Mouse (Mus musculus) left cerebral cortex, adult 2 months (tissue): ENCODE measurements around the gene Cbarp. TPM values are rescaled to one million over a fixed set of nuclear protein-coding genes. Genes with fewer than 3 reads are reported as not detected.

ENCODE experiments used
- DNase-seq, 2 experiments: peaks; one replicate each; pipeline ENCODE4 v3.0.0; 2021 to 2022; ENCODE audit warnings: low spot score in 2 of 2, mixed read lengths in 1 of 2; ENCODE audit errors: extremely low spot score in 1 of 2
- H3K27ac ChIP-seq: fragments of 200-600 bp; 2 replicates; pipeline ENCODE4 v1.8.1; 2022
- H3K4me3 ChIP-seq: fragments of 200-600 bp; 2 replicates; pipeline ENCODE4 v1.8.1; 2022
- CTCF ChIP-seq: fragments of 200-600 bp; IDR thresholded peaks from 2 replicates; pipeline ENCODE4 v1.8.1; 2022; ENCODE audit warnings: antibody characterized with exemption, mild to moderate bottlenecking, moderate library complexity
- intact Hi-C: fragments of 180-260 bp; cut with DNase I; formaldehyde crosslinking; loops from one replicate; pipeline ENCODE4 v1.15.1; 2025
- total RNA-seq, 2 experiments: library from RNA; stranded (reverse); gene quantifications; 2 replicates each; pipeline ENCODE4 v1.2.3; 2021

The Cbarp gene
- total RNA-seq, 2 experiments from 2014 or later = 431 to 456 TPM

DNA sequence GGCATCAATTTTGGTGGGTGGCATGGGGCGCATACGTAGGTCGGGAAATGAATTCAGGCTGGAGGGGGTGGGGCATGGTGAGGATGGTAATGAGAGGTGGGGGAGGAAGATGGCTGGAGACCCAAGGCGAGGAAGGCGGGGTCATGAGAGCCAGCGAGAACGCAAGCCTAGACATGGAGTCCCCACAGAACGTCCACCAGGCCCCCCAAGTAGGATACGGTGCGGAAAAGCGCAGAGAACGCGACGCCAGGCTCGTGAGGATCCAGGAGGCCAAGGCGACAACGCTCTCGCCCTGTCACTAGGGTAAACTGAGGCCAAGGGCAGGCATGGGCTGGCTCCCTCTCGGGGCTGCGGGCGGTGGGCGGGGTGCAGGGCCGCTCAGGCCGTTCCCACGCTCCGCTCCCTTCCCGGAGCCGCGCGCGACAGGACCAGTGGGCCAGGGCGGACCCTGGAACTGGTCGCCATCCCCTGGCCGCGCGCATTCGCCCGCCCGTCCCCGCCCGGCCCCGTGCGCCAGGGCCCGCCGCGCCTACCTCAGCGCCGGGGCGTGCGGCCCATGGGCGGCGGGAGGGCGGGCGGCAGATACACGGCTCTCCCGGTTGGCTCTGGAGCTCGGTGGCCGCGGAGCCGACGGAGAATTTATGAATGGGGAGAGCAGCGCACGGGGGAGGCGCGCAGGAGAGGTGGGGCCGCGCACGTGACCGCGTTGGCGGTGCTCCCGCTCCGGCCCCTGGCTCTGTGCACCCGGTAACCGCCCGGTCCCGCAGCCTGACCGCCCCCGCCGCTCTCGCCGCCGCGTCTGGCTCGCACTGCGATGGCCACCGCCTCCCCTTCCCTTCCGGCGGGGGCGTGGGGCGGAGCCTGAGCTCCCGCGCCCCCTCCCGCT, 1.8 kb downstream of the Cbarp start, which contains the start of gene Atp5d:
TSS of gene Atp5d (plus strand) at position 80 of the 886 bp plus-strand sequence.
- DNase-seq = peak; percentile 84
- Histone ChIP-seq H3K27ac (peak within 1 kb of the TSS; percentile 99), H3K4me3 (peak within 1 kb of the TSS; percentile 73)
- intact Hi-C loops = loop anchor here (1.0 kb wide), 1 partner anchor 21 kb away; no protein-coding TSS in a partner anchor
- no peak for TF ChIP-seq CTCF

DNA sequence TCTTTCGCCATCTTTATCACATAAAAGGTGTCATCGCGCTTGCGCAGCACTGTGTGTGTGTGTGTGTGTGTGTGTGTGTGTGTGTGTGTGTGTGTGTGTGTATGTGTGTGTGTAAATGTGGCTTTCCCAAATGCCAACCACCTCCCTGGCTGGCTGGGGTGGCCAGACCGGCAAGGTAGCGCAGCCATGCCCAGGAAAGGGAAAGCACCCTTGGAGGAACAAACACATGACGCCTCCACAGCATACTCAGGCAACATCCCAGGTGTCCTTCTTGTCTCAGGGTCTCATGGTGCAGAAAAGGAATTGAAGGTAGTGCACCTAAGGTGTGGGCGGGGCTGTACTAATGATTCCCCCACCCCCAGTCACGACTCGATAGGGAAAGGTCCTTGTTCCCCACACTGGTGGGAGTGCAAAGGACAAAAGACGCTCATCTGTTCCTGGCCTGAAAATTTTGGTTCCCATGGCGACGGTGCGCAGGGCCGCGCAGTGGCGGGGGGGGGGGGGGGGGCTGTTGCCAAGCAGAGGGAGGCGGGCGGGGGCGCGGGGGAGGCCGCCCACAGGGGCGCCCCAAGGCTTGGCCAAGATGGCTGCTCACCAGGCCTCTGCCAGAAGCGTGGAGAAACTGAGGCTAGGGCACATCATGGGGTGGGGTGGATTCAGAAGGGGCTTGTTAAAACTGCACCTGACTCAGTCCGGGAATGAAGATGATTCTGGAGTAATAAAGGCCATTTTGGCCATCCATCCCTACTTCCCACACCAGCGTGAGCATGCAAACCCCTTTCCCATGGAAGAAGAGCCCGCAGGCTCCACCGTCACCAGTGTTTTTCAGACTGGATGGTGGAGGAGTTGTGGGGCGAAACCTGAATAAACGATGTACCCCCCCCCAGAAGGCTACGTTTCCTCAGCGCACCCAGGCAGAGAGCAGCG, 2.7 kb downstream of the Cbarp start:
- TF ChIP-seq CTCF = no peak
- intact Hi-C loops = no loop called here
- peak; percentile 58 to 62 for DNase-seq
- Histone ChIP-seq H3K27ac (peak overlapping the region; percentile 99), H3K4me3 (peak overlapping the region; percentile 73)

DNA sequence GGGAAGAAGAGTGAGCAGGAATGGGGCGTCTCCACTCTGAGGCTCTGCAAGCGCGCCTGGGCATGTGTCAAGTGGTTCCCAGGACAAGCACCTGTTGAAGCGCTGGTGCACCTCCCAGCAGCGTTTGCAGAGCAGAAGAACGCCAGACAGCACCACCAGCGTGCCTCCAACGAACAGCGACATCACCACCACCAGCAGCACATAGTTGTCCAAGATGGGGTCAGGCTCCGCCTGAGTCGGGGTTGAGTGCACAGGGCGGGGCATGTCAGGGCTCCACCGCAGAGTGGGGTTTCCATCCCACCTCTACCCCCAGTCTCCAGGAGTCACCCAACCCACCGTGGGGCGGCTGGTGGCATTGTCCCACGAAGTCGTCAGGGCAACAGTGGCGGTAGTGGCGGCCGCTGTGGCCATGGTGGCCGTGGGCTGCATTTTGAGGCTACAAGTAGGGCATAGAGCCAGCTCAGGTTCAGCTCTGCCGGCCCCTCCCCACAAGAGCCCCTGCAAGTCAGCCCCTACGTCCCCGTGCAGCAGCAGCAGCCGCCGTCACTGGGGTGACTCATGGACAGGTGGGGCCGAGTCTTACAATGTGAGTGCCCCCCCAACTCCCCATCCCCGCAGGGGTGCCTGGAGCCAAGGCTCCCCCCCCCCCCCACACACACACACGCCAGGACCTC, 3.5 kb downstream of the Cbarp start:
- Histone ChIP-seq H3K27ac (peak overlapping the region; percentile 93), H3K4me3 (peak overlapping the region; percentile 52)
- peak; percentile 70 to 74 for DNase-seq
- TF ChIP-seq CTCF = no peak
- intact Hi-C loops = no loop called here

DNA sequence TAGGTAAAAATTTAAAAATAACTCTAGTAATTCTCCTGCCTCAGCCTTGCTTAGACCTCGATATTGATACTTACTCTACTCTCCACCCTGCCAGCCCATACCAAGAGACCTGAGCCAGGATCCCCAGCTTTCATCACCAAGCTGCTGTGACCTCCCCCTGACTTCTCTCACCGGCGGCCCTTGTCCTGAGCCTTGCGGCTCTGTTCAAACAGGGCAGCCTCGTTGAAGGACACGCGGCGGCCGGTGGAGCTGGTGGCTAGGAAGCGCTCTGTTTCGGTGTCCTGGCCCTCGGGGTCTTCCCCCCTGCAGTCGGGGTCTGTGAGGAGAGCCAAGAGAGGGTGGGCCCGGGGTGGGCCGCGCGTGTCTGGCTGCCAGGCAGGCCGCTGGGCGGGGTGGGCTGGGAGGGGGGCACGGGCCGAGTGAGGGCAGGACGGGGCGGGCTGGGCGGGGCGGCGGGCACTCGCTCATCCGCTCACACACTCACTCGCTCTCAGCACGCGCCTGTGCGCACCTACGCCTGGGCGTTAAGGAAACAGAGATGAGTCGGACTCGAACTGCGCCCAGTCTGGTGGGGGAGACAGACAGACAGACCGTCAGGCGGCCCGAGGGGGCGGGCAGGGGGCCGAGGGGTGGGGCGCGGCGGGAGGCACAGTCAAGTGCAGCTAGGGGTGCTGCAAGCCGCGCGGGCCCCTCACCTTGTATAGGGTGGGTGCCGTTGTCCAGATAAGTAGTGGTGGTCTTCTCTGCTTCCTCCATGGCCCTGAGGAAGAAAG, 4.3 kb downstream of the Cbarp start:
- intact Hi-C loops = no loop called here
- no peak for DNase-seq
- Histone ChIP-seq H3K4me3 (peak overlapping the region; percentile 52), H3K27ac (peak overlapping the region; percentile 93)
- no peak for TF ChIP-seq CTCF

DNA sequence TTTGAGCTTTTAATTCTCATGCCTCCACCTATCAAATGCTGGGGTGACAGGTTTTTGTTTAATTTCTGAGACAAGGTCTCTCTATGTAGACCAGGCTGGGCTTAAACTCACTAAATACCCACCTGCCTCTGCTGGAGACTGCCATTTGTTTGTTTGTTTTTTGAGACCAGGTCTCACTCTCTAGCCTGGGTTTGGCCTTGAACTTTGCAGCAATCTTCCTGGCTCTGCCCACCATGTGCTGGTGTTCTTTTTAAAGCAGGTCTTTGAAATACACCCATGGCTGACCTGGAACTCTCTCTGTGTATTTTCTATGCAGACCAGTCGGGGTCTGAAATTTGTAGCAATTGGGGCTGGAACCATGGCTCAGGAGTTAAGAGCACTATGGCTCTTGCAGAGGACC, 5.0 kb downstream of the Cbarp start:
- no peak for DNase-seq
- TF ChIP-seq CTCF = no peak
- intact Hi-C loops = no loop called here
- H3K4me3 ChIP-seq = no peak overlapping the region
- no peak overlapping the region for H3K27ac ChIP-seq

DNA sequence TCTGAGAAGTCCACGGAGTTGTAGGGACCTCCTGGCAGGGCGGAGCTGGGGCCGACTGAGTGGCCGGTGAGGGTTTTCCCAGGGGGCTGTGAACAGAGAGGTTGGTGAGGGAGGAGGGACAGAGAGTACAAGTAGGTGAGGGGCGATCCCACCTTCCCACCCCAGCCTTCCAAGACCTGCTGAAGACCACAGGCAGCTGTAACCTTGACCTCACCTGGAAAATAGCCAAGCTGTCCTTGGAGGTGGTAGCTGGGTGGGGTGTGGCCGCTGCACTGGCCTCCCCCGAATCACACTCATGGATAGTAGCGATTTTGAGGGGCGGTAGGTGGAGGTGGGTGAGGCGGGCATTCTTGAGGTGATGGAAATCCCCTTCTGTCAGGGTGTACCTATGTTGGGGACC, 5.5 kb downstream of the Cbarp start:
- intact Hi-C loops = no loop called here
- Histone ChIP-seq H3K4me3 (no peak overlapping the region), H3K27ac (no peak overlapping the region)
- no peak for DNase-seq
- no peak for TF ChIP-seq CTCF

DNA sequence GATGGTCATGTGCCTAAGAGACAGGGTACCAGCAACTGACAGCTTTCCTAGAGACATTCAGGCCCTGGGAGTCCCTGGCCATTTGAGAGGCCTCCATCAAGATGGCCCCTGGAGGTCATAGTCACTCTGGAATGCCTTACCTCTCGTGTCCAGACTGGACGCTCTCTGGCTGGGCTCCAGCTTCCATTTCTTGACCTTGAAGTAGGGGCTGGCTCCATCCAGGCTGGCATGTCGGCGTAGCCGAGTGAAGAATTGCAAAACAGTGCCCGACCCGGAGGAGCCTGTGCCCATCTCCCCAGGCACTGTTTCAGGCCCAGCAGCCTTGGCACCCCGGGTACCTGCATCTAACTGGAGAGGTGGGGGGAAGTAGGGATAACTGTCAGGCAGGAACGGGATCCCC, 6.2 kb downstream of the Cbarp start:
- intact Hi-C loops = no loop called here
- Histone ChIP-seq H3K27ac (no peak overlapping the region), H3K4me3 (no peak overlapping the region)
- TF ChIP-seq CTCF = no peak
- DNase-seq = no peak

DNA sequence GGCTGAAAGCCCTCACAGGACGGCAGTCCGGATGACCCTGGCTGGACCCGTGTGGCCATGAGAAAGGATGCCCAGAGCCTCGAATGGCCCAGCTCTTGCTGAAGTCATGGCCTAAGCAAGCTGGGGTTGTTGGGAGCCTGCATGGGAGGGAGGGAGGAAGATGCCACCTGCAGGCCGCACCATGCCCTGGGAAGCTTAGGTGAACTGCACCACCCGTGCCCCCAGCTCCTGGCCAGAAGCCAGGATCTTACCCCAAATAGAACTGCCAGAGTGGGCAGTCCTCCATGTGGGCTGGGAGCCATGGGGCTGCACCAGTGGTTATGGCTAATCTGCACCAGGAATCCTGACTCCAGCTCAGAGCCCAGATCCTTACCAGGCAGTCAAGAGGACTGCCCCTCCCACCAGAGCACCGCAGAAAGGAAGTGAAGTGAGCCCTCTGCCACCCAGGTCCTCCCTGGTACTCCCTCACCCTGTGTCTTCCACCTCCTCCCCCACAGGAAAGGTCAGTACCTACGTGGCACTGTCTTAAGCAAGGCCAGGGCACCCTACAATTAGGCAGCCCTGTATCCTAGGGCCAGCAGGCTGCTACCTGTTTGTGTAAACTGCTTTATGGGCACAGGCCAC, 7.3 kb downstream of the Cbarp start:
- no peak; the same call in 1 of the 2 replicates for TF ChIP-seq CTCF
- DNase-seq = no peak
- Histone ChIP-seq H3K4me3 (no peak overlapping the region), H3K27ac (peak overlapping the region; percentile 44)
- intact Hi-C loops = no loop called here

DNA sequence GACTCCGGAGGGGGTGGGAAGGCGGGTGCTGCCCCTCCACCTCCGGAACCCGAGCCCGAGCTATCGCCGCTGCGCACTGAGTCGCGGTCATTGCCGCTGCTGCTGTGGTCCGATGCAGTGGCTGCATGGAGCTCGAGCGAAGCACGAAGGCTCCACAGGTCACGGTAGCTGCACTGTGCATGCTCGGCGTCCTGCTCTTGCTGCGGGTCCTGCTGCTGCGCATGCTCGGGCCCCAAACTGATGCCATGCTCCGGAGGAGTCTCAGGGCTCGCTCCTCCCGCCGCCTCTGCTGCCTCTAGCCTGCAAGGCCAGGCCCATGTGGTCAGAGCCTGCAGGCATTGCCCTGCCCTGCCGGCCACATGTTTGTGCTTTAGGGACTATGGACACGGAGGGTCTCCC, 8.7 kb downstream of the Cbarp start:
- Histone ChIP-seq H3K27ac (peak overlapping the region; percentile 42), H3K4me3 (no peak overlapping the region)
- no peak for TF ChIP-seq CTCF
- intact Hi-C loops = no loop called here
- DNase-seq = peak in 1 of 2 experiments; percentile 55

DNA sequence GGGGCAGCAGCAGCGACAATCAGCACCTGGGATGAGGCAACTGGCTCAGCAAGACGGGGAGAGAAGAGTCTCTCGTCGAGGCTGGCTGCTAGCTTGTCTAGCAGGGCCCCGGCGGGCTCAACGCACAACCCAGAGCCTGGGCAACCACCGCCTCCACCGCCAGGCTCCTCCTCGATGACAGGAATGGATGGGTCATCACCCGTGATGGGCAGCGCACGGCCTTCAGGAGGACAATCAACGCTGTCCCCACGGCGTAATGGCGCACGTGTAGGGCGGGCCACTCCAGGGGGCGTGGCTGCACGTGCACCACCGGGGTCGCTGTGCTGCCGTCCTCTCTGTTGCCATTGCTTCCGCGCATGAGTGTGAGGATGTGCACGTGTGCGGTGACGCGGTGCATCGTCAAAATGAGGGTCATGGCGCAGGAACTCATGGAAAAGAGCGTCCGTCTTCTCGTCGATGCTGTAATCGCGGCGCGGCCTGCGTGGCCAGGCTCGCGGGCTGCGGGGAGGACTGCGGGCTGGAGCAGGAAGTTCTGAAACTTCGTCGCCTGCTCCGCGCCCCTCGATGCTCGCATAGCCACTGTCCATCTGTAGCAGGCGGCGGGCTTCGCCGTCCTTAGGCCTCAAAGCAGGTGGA, 9.2 kb downstream of the Cbarp start:
- TF ChIP-seq CTCF = no peak
- Histone ChIP-seq H3K27ac (peak overlapping the region; percentile 42), H3K4me3 (no peak overlapping the region)
- intact Hi-C loops = no loop called here
- DNase-seq = peak; percentile 60 to 65
